Mouse (Mus musculus): ENCODE measurements around the gene Grk4. TPM values are rescaled to one million over a fixed set of nuclear protein-coding genes. Genes with fewer than 3 reads are reported as not detected.

Grk4 gene
- polyA plus RNA-seq (2012; rRNA removed): 0.52 and 0.68 TPM in 2 replicates

DNA sequence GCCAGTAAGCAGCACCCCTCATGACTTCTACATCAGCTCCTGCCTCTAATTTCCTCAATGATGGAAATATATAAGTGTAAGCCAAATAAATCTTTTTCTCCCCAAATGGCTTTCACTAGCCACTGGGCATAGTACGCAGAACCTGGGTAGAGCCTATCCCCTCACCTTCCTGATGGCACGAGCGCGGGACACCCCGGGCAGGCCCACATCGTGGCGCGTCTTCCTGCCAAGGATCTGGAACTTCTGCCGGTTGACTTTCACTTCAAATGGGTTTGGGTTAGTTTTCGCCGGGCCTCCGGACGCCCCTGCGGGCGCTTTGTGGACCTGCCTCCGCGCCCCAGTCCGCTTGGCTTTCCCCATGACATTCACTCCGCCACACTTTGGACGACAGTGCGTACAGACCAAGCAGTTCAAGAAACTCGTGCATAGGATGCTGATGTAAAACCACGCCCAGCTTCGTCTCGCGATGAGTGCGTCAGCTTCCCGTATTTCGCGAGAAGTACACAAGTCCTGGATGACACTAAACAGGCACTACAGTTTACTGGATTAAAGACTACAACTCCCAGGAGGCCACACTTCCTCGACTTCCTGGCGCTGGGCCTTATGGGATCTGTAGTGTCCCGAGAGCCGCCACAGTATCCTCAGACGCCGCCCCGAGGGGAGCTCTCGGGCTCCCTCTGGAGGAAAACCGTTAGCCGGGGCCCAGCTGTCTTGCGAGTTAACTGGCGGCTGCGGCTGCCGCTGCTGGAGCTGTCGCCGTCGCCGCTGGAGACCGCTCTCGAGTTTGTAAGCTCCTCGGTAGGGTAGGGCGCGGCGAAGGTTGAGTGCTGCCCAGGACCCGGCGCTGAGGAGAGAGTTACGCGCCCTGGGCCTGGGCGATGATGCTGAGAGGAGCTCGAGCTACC, at the start of gene Grk4, which contains the start of gene Nop14:
Grk4 (plus strand) TSS at position 694 of the 905 bp plus-strand sequence.
Nop14 (minus strand) TSS at position 463 of the 905 bp plus-strand sequence.

DNA sequence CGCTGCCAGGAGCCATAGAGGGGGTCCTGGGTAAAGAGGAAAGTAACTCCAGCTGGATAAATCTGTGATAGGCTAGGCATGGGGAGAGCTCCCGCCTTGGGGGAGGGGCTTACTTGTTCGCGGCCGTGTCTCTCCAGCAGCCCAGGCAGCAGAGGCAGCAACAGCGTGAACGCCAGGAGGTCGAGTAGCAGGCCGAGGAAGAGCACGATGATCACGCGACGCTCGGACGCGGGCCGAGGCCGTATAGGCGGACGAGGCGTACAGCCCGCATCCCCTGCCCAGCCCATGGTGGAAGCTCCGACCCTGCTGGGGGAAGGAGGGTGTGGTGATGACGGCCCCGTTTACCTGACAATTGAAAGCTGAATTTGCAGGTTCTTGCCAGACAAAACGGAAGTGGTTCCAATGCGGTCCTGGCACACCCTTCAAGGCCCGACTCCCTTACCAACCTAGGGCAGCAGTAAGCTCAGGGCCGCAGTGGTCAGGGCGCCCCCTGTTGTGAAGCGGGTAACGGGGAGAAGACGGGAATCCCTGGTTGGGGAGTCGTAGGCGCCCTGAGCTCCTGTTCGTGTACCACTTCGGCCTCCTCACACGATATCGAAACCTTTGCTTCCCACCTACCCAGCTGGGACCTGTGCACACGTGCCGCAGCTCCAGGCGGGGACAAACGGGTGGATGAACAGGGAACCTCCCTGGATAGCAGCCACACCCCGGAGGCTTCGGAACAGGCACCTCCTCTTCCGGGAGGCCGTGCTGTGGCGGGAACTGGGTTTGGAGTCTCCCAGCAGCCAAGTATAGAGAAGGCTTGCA, 23.5 kb upstream of the Grk4 start, which contains the start of gene Mfsd10:
Mfsd10 (minus strand) TSS at position 732 of the 807 bp plus-strand sequence.

DNA sequence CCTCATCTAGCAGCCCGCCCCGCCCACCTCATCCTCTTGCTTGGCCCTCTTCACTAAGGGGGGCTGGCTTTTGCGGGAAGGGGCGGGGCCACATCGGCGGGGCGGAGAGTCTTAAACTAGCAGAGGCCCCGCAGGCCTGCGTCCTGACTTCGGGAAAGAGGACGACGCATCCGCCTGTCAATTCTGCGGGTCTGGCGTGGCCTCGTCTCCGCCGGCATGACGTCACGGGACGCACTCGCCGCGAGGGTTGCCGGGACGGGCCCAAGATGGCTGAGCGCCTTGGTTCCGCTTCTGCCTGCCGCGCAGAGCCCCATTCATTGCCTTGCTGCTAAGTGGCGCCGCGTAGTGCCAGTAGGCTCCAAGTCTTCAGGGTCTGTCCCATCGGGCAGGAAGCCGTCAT, 101.3 kb downstream of the Grk4 start, which contains the start of gene Htt:
Htt (plus strand) TSS at position 232 of the 400 bp plus-strand sequence.

Other genes with a start within 250 kb of the Grk4 start
- 6.5 and 7.0 TPM in 2 replicates for gene Tnip2, start 146.4 kb upstream of the Grk4 start, polyA plus RNA-seq (2012; rRNA removed)
- gene Sh3bp2, start 134.5 kb upstream of the Grk4 start, polyA plus RNA-seq (2012; rRNA removed): 6.1 and 7.6 TPM in 2 replicates
- 75.0 and 79.9 TPM in 2 replicates for gene Add1, start 86.7 kb upstream of the Grk4 start, polyA plus RNA-seq (2012; rRNA removed)
- 33.4 and 40.0 TPM in 2 replicates for gene Mfsd10, start 23.2 kb upstream of the Grk4 start, polyA plus RNA-seq (2012; rRNA removed)
- 8.4 and 9.1 TPM in 2 replicates for gene Nop14, start 231 bp upstream of the Grk4 start, polyA plus RNA-seq (2012; rRNA removed)
- gene Htt, start 101.4 kb downstream of the Grk4 start, polyA plus RNA-seq (2012; rRNA removed): 3.8 and 4.8 TPM in 2 replicates
- gene Msantd1, start 247.6 kb downstream of the Grk4 start, polyA plus RNA-seq (2012; rRNA removed): 1.1 and 1.3 TPM in 2 replicates